Comparison of ENCODE assay signal across 20 mouse cellular contexts in genomic region chr17:68087149-68087548, GRCm38 (mm10).
DNase-seq lines count a peak whose midpoint lies in the region; ATAC-seq and TF ChIP-seq lines count a peak whose summit lies in the region.
"Had no signal": no experiment of that assay in that cellular context is flagged by ENCODE, and none has a peak within 500 bp of the region (broad histone marks: within the 10 kb centered on the region; RNA-seq: fewer than 3 reads in every experiment).

No protein-coding gene starts in this region.

- H3K27ac ChIP-seq in embryonic facial prominence, embryonic 13.5 days: peak overlapping the region; percentile 81
- peak overlapping the region; percentile 23 for H3K27ac ChIP-seq in limb, embryonic 13.5 days
- no peak overlapping the region for H3K27ac ChIP-seq in gastrocnemius, adult 2 months
- H3K27ac ChIP-seq: hindbrain, embryonic 10.5 days; hindbrain, postnatal 0 days; kidney, postnatal 0 days; liver, embryonic 12.5 days; midbrain, embryonic 15.5 days; neural tube, embryonic 15.5 days had no signal

- no peak for ATAC-seq in embryonic facial prominence, embryonic 13.5 days (ENCODE audit: insufficient number of reproducible peaks, insufficient read depth, low FRiP score, low TSS enrichment, low read depth)
- peak; percentile 76 for ATAC-seq in limb, embryonic 13.5 days (ENCODE audit: low FRiP score, low read depth)
- ATAC-seq: hindbrain, postnatal 0 days; intestine, postnatal 0 days; liver, embryonic 12.5 days; midbrain, embryonic 15.5 days had no signal

- peak; percentile 12 for DNase-seq in heart, adult 8-10 months (ENCODE audit: low spot score)
- DNase-seq in heart, postnatal 36 days: no peak
- DNase-seq in 3134 (ENCODE audit: extremely low read depth, insufficient read length, low spot score): peak; percentile 26
- DNase-seq in thymus, postnatal 4 days: no peak
- no peak for DNase-seq in gastrocnemius, adult 2 months
- no peak for DNase-seq in kidney, adult 8-10 months
- DNase-seq: B cell, adult 2 months; cerebellum, adult 8-10 months; gastrocnemius, postnatal 25 days; lung, adult 2 months had no signal

- no peaks in the 10 kb centered on the region for H3K27me3 ChIP-seq in embryonic facial prominence, embryonic 13.5 days
- H3K27me3 ChIP-seq in limb, embryonic 13.5 days: no peaks in the 10 kb centered on the region
- H3K27me3 ChIP-seq: heart, embryonic 12.5 days; liver, embryonic 12.5 days; midbrain, embryonic 15.5 days; neural tube, embryonic 15.5 days had no signal

- intact Hi-C loops in heart, postnatal 36 days (cut with DNase I): no loop called here
- intact Hi-C loops in gastrocnemius, adult 2 months (cut with DNase I): no loop called here

- H3K4me3 ChIP-seq in embryonic facial prominence, embryonic 13.5 days: no peak overlapping the region
- no peak overlapping the region for H3K4me3 ChIP-seq in limb, embryonic 13.5 days
- no peak overlapping the region for H3K4me3 ChIP-seq in gastrocnemius, adult 2 months
- H3K4me3 ChIP-seq: heart, embryonic 12.5 days; hindbrain, embryonic 10.5 days; liver, embryonic 12.5 days; midbrain, embryonic 15.5 days; neural tube, embryonic 15.5 days had no signal

- no peak overlapping the region for H3K4me2 ChIP-seq in embryonic facial prominence, embryonic 13.5 days
- H3K4me2 ChIP-seq in limb, embryonic 13.5 days (replicated peaks): no peak overlapping the region
- H3K4me2 ChIP-seq: heart, embryonic 12.5 days; liver, embryonic 12.5 days; midbrain, embryonic 15.5 days; neural tube, embryonic 15.5 days had no signal

- H3K9ac ChIP-seq in embryonic facial prominence, embryonic 13.5 days: no peak overlapping the region
- H3K9ac ChIP-seq in limb, embryonic 13.5 days: no peak overlapping the region
- H3K9ac ChIP-seq: heart, embryonic 12.5 days; liver, embryonic 12.5 days; midbrain, embryonic 15.5 days; neural tube, embryonic 15.5 days had no signal

- no peaks in the 10 kb centered on the region for H3K9me3 ChIP-seq in embryonic facial prominence, embryonic 13.5 days
- H3K9me3 ChIP-seq in limb, embryonic 13.5 days: no peaks in the 10 kb centered on the region
- H3K9me3 ChIP-seq: heart, embryonic 12.5 days; hindbrain, embryonic 10.5 days; liver, embryonic 12.5 days; midbrain, embryonic 15.5 days; neural tube, embryonic 15.5 days had no signal

- TF ChIP-seq CTCF in gastrocnemius, adult 2 months (IDR thresholded peaks at IDR 0.05): no peak

- WGBS in embryonic facial prominence, embryonic 13.5 days: 30% methylated on average over 1 of the region's 1 CpGs
- 29% methylated on average over 1 of the region's 1 CpGs for WGBS in limb, embryonic 13.5 days

- peaks cover 22% of the 10 kb centered on the region for H3K4me1 ChIP-seq in embryonic facial prominence, embryonic 13.5 days
- H3K4me1 ChIP-seq in limb, embryonic 13.5 days: peaks cover 11% of the 10 kb centered on the region
- H3K4me1 ChIP-seq: heart, embryonic 12.5 days; hindbrain, embryonic 10.5 days; liver, embryonic 12.5 days; midbrain, embryonic 15.5 days; neural tube, embryonic 15.5 days had no signal

- no peaks in the 10 kb centered on the region for H3K36me3 ChIP-seq in embryonic facial prominence, embryonic 13.5 days
- no peaks in the 10 kb centered on the region for H3K36me3 ChIP-seq in limb, embryonic 13.5 days
- H3K36me3 ChIP-seq: heart, embryonic 12.5 days; hindbrain, embryonic 10.5 days; liver, embryonic 12.5 days; midbrain, embryonic 15.5 days; neural tube, embryonic 15.5 days had no signal

Comparison
In these comparisons a context has a peak if more than half of its experiments do, and no peak if none do; other contexts are left out.
1. DNase-seq: peak in heart, adult 8-10 months (single experiment) and 3134 (single experiment); none in heart, postnatal 36 days (0 of 2), thymus, postnatal 4 days (single experiment), gastrocnemius, adult 2 months (single experiment) and kidney, adult 8-10 months (0 of 2).